Mouse (Mus musculus): ENCODE measurements around the gene Cd59b. TPM values are rescaled to one million over a fixed set of nuclear protein-coding genes. Genes with fewer than 3 reads are reported as not detected.
A peak's percentile ranks its signal among the peaks of the same experiment; 100 is the strongest.

Gene Cd59b
- polyA plus RNA-seq, 1 experiment, result 8.4 TPM

- Histone ChIP-seq H3K27ac (ENCODE audit: control insufficient read depth, insufficient read depth, low read depth, low read length, poor library complexity) (no peak overlapping the region), H3K4me1 (ENCODE audit: control insufficient read depth, insufficient read depth, low read length) (peaks cover 1% of the 10 kb centered on the region; the same call in 1 of the 2 replicates), H3K4me3 (replicated peaks; ENCODE audit: control insufficient read depth, low read depth, low read length) (no peak overlapping the region)
- TF ChIP-seq CTCF (IDR thresholded peaks at IDR 0.05; ENCODE audit: control insufficient read depth, insufficient read depth, low read length) (no peak), POLR2A (IDR thresholded peaks at IDR 0.05; ENCODE audit: borderline replicate concordance, control insufficient read depth, low read depth, low read length) (no peak)
- 89% methylated on average over 1 of the region's 1 CpGs for whole genome bisulfite sequencing
Measured at GRCm38 (mm10) chr2:104119097-104119496, 49.4 kb downstream of the Cd59b start.

- H3K4me3 ChIP-seq (replicated peaks; ENCODE audit: control insufficient read depth, low read depth, low read length), result no peak overlapping the region
- H3K27ac ChIP-seq (ENCODE audit: control insufficient read depth, insufficient read depth, low read depth, low read length, poor library complexity), result peak overlapping the region; percentile 25; the same call in 1 of the 2 replicates
- 90% methylated on average over 6 of the region's 6 CpGs for WGBS
- H3K4me1 ChIP-seq (ENCODE audit: control insufficient read depth, insufficient read depth, low read length), result peaks cover 1% of the 10 kb centered on the region; the same call in 1 of the 2 replicates
- TF ChIP-seq CTCF (IDR thresholded peaks at IDR 0.05; ENCODE audit: control insufficient read depth, insufficient read depth, low read length) (no peak), POLR2A (IDR thresholded peaks at IDR 0.05; ENCODE audit: borderline replicate concordance, control insufficient read depth, low read depth, low read length) (no peak)
Measured at GRCm38 (mm10) chr2:104120312-104120711, 50.7 kb downstream of the Cd59b start.

DNA sequence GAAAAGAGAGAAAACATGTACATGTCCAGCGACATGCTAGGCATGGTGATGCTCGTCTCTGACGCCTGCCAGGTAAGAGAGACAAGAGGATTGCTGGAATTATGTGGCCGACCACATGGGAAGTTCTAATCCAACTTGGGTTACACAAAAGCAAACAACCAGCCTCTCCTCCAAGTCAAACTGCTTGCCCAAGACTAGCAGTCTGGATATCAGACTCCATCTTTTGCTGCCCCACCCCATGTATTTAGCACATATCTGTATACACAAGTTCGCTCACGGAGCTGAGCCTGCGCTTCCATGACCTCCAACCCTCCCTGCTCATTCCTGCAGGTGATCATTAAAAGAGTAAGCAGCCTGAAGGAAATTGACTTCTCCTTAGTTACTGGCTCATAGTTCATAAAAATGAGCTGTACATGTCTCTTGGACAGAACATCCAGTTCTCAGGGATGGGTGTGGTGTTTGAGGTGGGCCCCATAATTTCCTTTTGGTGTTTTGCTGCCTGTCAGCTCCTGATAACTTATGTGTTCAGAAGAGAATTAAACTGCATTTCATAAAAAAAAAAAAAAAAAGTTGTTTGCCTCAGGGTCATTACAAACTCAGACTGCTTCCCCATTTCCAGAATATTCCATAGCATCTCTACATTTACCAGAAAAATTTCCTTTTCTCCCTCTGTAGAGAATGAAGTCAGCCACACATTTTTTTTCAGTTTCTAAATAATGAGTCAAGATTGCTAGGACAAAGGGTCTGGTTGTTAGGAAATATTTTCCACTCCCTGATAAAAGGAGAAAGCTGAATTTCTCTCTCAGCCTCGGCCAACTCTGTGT, 52.2 kb downstream of the Cd59b start:
- 56% methylated on average over 8 of the region's 8 CpGs for WGBS
- H3K4me1 ChIP-seq (ENCODE audit: control insufficient read depth, insufficient read depth, low read length), result peaks cover 1% of the 10 kb centered on the region; the same call in 1 of the 2 replicates
- TF ChIP-seq CTCF (IDR thresholded peaks at IDR 0.05; ENCODE audit: control insufficient read depth, insufficient read depth, low read length), result no peak
- no peak for TF ChIP-seq POLR2A (IDR thresholded peaks at IDR 0.05; ENCODE audit: borderline replicate concordance, control insufficient read depth, low read depth, low read length)
- H3K27ac ChIP-seq (ENCODE audit: control insufficient read depth, insufficient read depth, low read depth, low read length, poor library complexity), result peak overlapping the region; percentile 85
- no peak overlapping the region for H3K4me3 ChIP-seq (replicated peaks; ENCODE audit: control insufficient read depth, low read depth, low read length)

GRCm38 (mm10) chr2:104122505-104123378, 53.1 kb downstream of the Cd59b start, which contains the start of gene A930018P22Rik:
A930018P22Rik (plus strand) TSS chr2:104122769.
- Histone ChIP-seq H3K4me1 (ENCODE audit: control insufficient read depth, insufficient read depth, low read length) (peaks cover 1% of the 10 kb centered on the region; the same call in 1 of the 2 replicates), H3K4me3 (replicated peaks; ENCODE audit: control insufficient read depth, low read depth, low read length) (peak within 1 kb of the TSS; percentile 28), H3K27ac (ENCODE audit: control insufficient read depth, insufficient read depth, low read depth, low read length, poor library complexity) (peak within 1 kb of the TSS; percentile 85)
- 1% methylated on average over 74 of the region's 74 CpGs for WGBS
- TF ChIP-seq CTCF (IDR thresholded peaks at IDR 0.05; ENCODE audit: control insufficient read depth, insufficient read depth, low read length), result no peak
- peak; percentile 75; the same call in 1 of the 2 replicates for TF ChIP-seq POLR2A (IDR thresholded peaks at IDR 0.05; ENCODE audit: borderline replicate concordance, control insufficient read depth, low read depth, low read length)

- Histone ChIP-seq H3K4me1 (ENCODE audit: control insufficient read depth, insufficient read depth, low read length) (peaks cover 1% of the 10 kb centered on the region; the same call in 1 of the 2 replicates), H3K4me3 (replicated peaks; ENCODE audit: control insufficient read depth, low read depth, low read length) (peak overlapping the region; percentile 28), H3K27ac (ENCODE audit: control insufficient read depth, insufficient read depth, low read depth, low read length, poor library complexity) (no peak overlapping the region)
- no peak for TF ChIP-seq POLR2A (IDR thresholded peaks at IDR 0.05; ENCODE audit: borderline replicate concordance, control insufficient read depth, low read depth, low read length)
- no peak for TF ChIP-seq CTCF (IDR thresholded peaks at IDR 0.05; ENCODE audit: control insufficient read depth, insufficient read depth, low read length)
- 38% methylated on average over 3 of the region's 3 CpGs for WGBS
Measured at GRCm38 (mm10) chr2:104123540-104123939, 53.9 kb downstream of the Cd59b start.

- 65% methylated on average over 5 of the region's 5 CpGs for WGBS
- Histone ChIP-seq H3K27ac (ENCODE audit: control insufficient read depth, insufficient read depth, low read depth, low read length, poor library complexity) (no peak overlapping the region), H3K4me1 (ENCODE audit: control insufficient read depth, insufficient read depth, low read length) (peaks cover 1% of the 10 kb centered on the region; the same call in 1 of the 2 replicates), H3K4me3 (replicated peaks; ENCODE audit: control insufficient read depth, low read depth, low read length) (no peak overlapping the region)
- TF ChIP-seq CTCF (IDR thresholded peaks at IDR 0.05; ENCODE audit: control insufficient read depth, insufficient read depth, low read length) (no peak), POLR2A (IDR thresholded peaks at IDR 0.05; ENCODE audit: borderline replicate concordance, control insufficient read depth, low read depth, low read length) (no peak)
Measured at GRCm38 (mm10) chr2:104124071-104124470, 54.4 kb downstream of the Cd59b start.

- no peak overlapping the region for H3K4me3 ChIP-seq (replicated peaks; ENCODE audit: control insufficient read depth, low read depth, low read length)
- TF ChIP-seq CTCF (IDR thresholded peaks at IDR 0.05; ENCODE audit: control insufficient read depth, insufficient read depth, low read length) (no peak), POLR2A (IDR thresholded peaks at IDR 0.05; ENCODE audit: borderline replicate concordance, control insufficient read depth, low read depth, low read length) (no peak)
- 87% methylated on average over 13 of the region's 13 CpGs for WGBS
- H3K27ac ChIP-seq (ENCODE audit: control insufficient read depth, insufficient read depth, low read depth, low read length, poor library complexity), result no peak overlapping the region
- H3K4me1 ChIP-seq (ENCODE audit: control insufficient read depth, insufficient read depth, low read length), result peaks cover 5% of the 10 kb centered on the region
Measured at GRCm38 (mm10) chr2:104128803-104129531, 59.3 kb downstream of the Cd59b start.
